Mouse (Mus musculus) bone marrow, adult 2 months (tissue): ENCODE measurements around the gene Phf7.

Source experiments
- CTCF ChIP-seq: fragments of 200-500 bp; IDR thresholded peaks from 2 replicates; pipeline ENCODE4 v1.5.1; 2011; ENCODE audit warnings: low read length, control low read depth; ENCODE audit not compliant: control insufficient read depth, insufficient read depth
- POLR2A ChIP-seq: fragments of 200-500 bp; IDR thresholded peaks from 2 replicates; pipeline ENCODE4 v1.6.1; 2011; ENCODE audit warnings: low read depth, mild to moderate bottlenecking, control low read depth, low read length, borderline replicate concordance; ENCODE audit not compliant: control insufficient read depth

DNA sequence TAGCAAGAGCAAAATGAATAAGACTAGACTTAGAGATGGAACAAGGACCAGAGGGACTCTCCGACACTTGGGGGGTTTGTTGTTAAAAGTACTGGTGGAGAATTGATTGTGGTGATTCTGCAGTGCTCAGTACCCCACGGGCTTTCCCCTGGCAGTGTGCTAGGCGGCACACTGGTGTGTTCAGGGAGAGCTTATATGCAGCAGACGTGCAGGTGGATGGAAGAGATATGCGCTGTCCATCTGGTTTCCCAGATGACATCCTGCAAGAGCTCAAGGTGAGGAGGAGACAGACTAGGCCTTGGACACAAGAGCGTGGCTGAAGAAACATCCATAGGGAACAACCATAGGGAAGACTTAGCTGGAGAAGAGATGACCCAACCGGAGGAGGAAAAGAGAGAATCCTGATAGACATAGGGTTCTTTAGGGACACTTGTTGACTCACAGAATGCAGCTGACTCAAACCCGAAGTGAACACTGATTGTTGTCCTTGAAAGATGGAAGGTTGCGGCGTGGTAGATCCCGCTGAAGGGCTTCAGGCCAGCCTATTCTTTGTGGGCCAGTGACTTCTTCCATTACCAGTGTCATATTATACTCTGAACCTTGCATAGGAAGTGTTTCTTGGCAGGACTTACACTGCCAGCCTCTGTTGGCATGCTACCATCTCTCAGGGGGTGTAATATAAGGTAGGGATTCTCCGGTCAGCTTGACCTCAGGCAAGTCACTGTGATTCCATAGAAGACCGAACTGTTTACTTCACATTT, 43.9 kb downstream of the Phf7 start:
- TF ChIP-seq CTCF (no peak), POLR2A (no peak)
